Mouse (Mus musculus): ENCODE measurements around the gene Tmem38b. TPM values are rescaled to one million over a fixed set of nuclear protein-coding genes. Genes with fewer than 3 reads are reported as not detected.

Gene Tmem38b
- total and polyA plus RNA-seq, 3 experiments, result 5.9 to 29.0 (median 23.7) TPM

DNA sequence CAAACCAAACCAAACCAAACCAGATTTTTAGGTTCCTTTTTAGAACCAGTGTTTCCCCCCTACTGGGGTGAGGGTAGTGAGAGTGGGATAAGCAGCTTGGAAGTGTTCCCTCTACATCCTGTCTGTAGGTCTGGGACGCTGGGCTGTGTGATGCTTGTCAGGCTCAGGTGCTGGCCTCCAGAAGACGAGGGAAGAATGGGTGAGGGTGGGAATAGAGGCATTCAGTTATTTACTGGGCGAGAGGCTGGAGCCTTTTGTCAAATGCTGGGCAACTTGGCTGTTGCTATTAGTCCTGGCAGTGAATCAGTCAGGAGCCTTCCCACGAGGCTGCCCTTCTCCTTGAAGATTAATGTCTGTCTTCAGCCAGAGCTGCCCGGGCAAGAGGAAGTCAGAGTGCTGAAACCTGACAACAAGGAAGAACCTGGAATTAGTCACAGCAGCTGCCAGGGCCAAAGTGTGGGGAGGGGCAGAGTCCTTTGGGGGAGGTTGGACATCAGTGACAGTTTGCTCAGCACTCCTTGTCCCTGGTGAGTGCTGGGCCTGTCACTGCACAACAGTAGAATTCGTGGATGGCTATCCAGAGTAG lies 74.6 kb downstream of the Tmem38b start:
- Histone ChIP-seq H3K9ac (ENCODE audit: low read depth, low read length) (no peak overlapping the region), H3K27ac (no peak overlapping the region), H3K79me2 (replicated peaks; ENCODE audit: control insufficient read depth, insufficient read depth, low read length) (no peaks in the 10 kb centered on the region), H3K36me3 (ENCODE audit: control insufficient read depth, insufficient read depth, low read length) (no peaks in the 10 kb centered on the region), H3K27me3 (ENCODE audit: control insufficient read depth, insufficient read depth, low read length) (no peaks in the 10 kb centered on the region), H3K4me3 (no peak overlapping the region), H3K4me1 (ENCODE audit: control insufficient read depth, insufficient read depth, low read length) (no peaks in the 10 kb centered on the region)
- no peak for DNase-seq
- intact Hi-C loops (cut with DNase I), result no loop called here
- TF ChIP-seq EP300 (IDR thresholded peaks at IDR 0.05; ENCODE audit: insufficient read depth, low read depth, low read length) (no peak), POLR2A (IDR thresholded peaks at IDR 0.05; ENCODE audit: insufficient read depth, low read depth, low read length) (no peak), CTCF (IDR thresholded peaks at IDR 0.05) (no peak)
- WGBS, result 28% methylated on average over 6 of the region's 6 CpGs

DNA sequence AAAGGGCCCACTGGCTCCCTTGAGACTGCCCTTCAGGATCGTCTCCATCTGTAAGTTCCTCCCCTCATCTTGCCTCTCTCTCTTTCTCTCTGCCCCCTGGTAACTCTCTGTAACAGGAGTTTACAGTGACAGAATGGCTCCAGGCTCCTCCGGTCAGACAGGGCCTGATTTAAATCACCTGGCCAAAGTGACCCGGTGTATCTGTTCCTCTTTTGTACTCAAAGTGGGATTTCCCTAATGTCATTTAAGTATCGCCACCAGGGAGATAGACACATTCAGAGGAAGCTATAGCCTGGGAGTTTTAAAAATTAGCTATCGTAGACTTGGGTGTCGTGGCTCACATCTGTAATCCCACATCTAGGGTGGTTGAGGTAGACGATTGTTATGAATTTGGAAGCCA lies 78.5 kb downstream of the Tmem38b start:
- no peaks in the 10 kb centered on the region for H3K36me3 ChIP-seq (ENCODE audit: control insufficient read depth, insufficient read depth, low read length)
- 86% methylated on average over 7 of the region's 7 CpGs for WGBS

DNA sequence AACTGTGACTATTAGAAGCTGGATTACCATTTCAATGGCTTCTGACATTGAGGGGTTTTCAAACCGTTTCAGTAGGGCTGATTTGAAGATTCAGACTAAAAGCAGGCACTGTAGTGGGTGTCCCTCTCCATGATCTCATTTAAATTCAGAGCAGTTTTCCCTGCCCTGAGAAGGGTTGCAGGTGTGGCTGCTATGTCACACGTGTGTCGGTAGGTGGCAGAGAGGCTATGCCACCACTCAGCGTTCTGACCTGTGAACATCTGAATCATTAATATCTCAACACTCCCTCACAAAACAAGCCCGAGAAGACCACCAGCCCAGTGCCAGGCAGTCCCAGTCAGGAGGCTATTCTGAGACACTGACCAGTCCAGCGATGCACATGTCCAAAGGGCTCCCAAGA lies 79.7 kb downstream of the Tmem38b start:
- no peaks in the 10 kb centered on the region for H3K36me3 ChIP-seq (ENCODE audit: control insufficient read depth, insufficient read depth, low read length)
- peak; percentile 60 for TF ChIP-seq CTCF (IDR thresholded peaks at IDR 0.05)
- no peak for TF ChIP-seq EP300 (IDR thresholded peaks at IDR 0.05; ENCODE audit: insufficient read depth, low read depth, low read length)
- no peak overlapping the region for H3K27ac ChIP-seq
- H3K9ac ChIP-seq (ENCODE audit: low read depth, low read length), result no peak overlapping the region
- no peak overlapping the region for H3K4me3 ChIP-seq
- no peaks in the 10 kb centered on the region for H3K79me2 ChIP-seq (replicated peaks; ENCODE audit: control insufficient read depth, insufficient read depth, low read length)
- 50% methylated on average over 6 of the region's 6 CpGs for WGBS
- no peak for DNase-seq
- no peaks in the 10 kb centered on the region for H3K27me3 ChIP-seq (ENCODE audit: control insufficient read depth, insufficient read depth, low read length)
- intact Hi-C loops (cut with DNase I), result no loop called here
- H3K4me1 ChIP-seq (ENCODE audit: control insufficient read depth, insufficient read depth, low read length), result no peaks in the 10 kb centered on the region

More for the DNA sequence above, 78.5 kb downstream of the Tmem38b start:
- TF ChIP-seq EP300 (IDR thresholded peaks at IDR 0.05; ENCODE audit: insufficient read depth, low read depth, low read length), result no peak
- no peak for TF ChIP-seq CTCF (IDR thresholded peaks at IDR 0.05)
- no peak for TF ChIP-seq POLR2A (IDR thresholded peaks at IDR 0.05; ENCODE audit: insufficient read depth, low read depth, low read length)
- no peaks in the 10 kb centered on the region for H3K27me3 ChIP-seq (ENCODE audit: control insufficient read depth, insufficient read depth, low read length)
- H3K79me2 ChIP-seq (replicated peaks; ENCODE audit: control insufficient read depth, insufficient read depth, low read length), result no peaks in the 10 kb centered on the region
- intact Hi-C loops (cut with DNase I), result no loop called here
- no peaks in the 10 kb centered on the region for H3K4me1 ChIP-seq (ENCODE audit: control insufficient read depth, insufficient read depth, low read length)
- H3K4me3 ChIP-seq, result no peak overlapping the region
- H3K9ac ChIP-seq (ENCODE audit: low read depth, low read length), result no peak overlapping the region
- no peak overlapping the region for H3K27ac ChIP-seq
- no peak for DNase-seq

DNA sequence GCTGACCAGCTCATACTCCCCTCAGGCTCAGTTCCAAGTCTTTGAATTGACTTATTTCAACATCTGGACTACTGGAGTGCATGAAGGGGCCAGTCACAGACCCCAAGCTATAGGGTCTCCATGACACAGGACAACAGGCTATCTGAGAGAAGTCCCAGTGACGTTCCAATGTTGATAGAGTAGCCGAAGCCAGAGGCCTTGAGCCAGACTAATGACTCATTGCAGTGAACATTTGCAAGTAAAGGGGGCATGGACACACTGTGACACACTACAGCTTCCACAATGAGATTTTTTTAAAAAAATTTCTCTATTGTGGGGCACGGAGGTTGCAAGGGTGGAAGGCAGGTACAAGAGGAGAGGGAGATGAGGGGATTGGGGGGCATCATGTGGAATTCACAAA lies 81.2 kb downstream of the Tmem38b start:
- Histone ChIP-seq H3K9ac (ENCODE audit: low read depth, low read length) (no peak overlapping the region), H3K79me2 (replicated peaks; ENCODE audit: control insufficient read depth, insufficient read depth, low read length) (no peaks in the 10 kb centered on the region), H3K36me3 (ENCODE audit: control insufficient read depth, insufficient read depth, low read length) (no peaks in the 10 kb centered on the region), H3K4me3 (no peak overlapping the region), H3K27ac (no peak overlapping the region), H3K27me3 (ENCODE audit: control insufficient read depth, insufficient read depth, low read length) (no peaks in the 10 kb centered on the region), H3K4me1 (ENCODE audit: control insufficient read depth, insufficient read depth, low read length) (no peaks in the 10 kb centered on the region)
- intact Hi-C loops (cut with DNase I), result no loop called here
- no peak for DNase-seq
- TF ChIP-seq EP300 (IDR thresholded peaks at IDR 0.05; ENCODE audit: insufficient read depth, low read depth, low read length) (no peak), POLR2A (IDR thresholded peaks at IDR 0.05; ENCODE audit: insufficient read depth, low read depth, low read length) (no peak), CTCF (IDR thresholded peaks at IDR 0.05) (no peak)
- WGBS, result 72% methylated on average over 3 of the region's 3 CpGs

Other genes starting within 250 kb of the Tmem38b start
- 10 to 100 TPM; 48.7 to 48.9 TPM for gene Fsd1l, start 194.6 kb upstream of the Tmem38b start, total RNA-seq (2021)
- 5.8 and 15.8 TPM in 2 replicates for gene Fsd1l, start 194.6 kb upstream of the Tmem38b start, polyA plus RNA-seq (2012; rRNA removed)
- gene Fktn, start 112.0 kb upstream of the Tmem38b start, total RNA-seq (2021), result 10 to 100 TPM; 20.4 to 21.4 TPM
- 6.6 and 15.8 TPM in 2 replicates for gene Fktn, start 112.0 kb upstream of the Tmem38b start, polyA plus RNA-seq (2012; rRNA removed)
- under 1 TPM in 1 of 2 experiments, not detected in 1; 0.16 TPM for gene Tal2, start 46.3 kb upstream of the Tmem38b start, total RNA-seq (2021)
- 0.04 and 0.06 TPM in 2 replicates for gene Tal2, start 46.3 kb upstream of the Tmem38b start, polyA plus RNA-seq (2012; rRNA removed)

Data from heart, adult 2 months (tissue).